Mouse (Mus musculus) lung, adult 2 months (tissue): ENCODE measurements around the gene Ccdc40.

Source experiments
- CTCF ChIP-seq: fragments of 200-500 bp; IDR thresholded peaks from 2 replicates; pipeline ENCODE4 v1.5.1; 2011; ENCODE audit warnings: mild to moderate bottlenecking, low read length, control low read depth; ENCODE audit not compliant: insufficient read depth
- POLR2A ChIP-seq: fragments of 200-500 bp; IDR thresholded peaks from 2 replicates; pipeline ENCODE4 v1.6.1; 2011; ENCODE audit warnings: low read depth, mild to moderate bottlenecking, control low read depth, low read length, borderline replicate concordance; ENCODE audit errors: extremely low read depth

GRCm38 (mm10) chr11:119217861-119218260 lies 10.5 kb upstream of the Ccdc40 start:
- TF ChIP-seq CTCF (no peak), POLR2A (no peak)
